Mouse (Mus musculus): ENCODE results near the gene Ankrd34a. TPM values are rescaled to one million over a fixed set of nuclear protein-coding genes. Genes with fewer than 3 reads are reported as not detected.

Gene Ankrd34a
- total RNA-seq, 2 experiments from 2014 or later = 0.59 to 1.4 TPM

- peak; percentile 35 to 50 for DNase-seq
Measured at GRCm38 (mm10) chr3:96578561-96579238, 17.7 kb upstream of the Ankrd34a start.

- DNase-seq = peak in 1 of 2 experiments; percentile 47
Measured at GRCm38 (mm10) chr3:96579239-96579750, 17.1 kb upstream of the Ankrd34a start.

GRCm38 (mm10) chr3:96579885-96580454, 16.5 kb upstream of the Ankrd34a start:
- peak; percentile 93 to 94 for DNase-seq

GRCm38 (mm10) chr3:96581141-96581540, 15.3 kb upstream of the Ankrd34a start:
- DNase-seq = no peak

- no peak for DNase-seq
Measured at GRCm38 (mm10) chr3:96581771-96582515, 14.5 kb upstream of the Ankrd34a start.

- peak in 1 of 2 experiments; percentile 5 for DNase-seq
Measured at GRCm38 (mm10) chr3:96583386-96583785, 13.1 kb upstream of the Ankrd34a start.

GRCm38 (mm10) chr3:96590657-96591056, 5.8 kb upstream of the Ankrd34a start:
- no peak for DNase-seq

- DNase-seq = peak; percentile 52 to 72
Measured at GRCm38 (mm10) chr3:96593374-96593773, 3.1 kb upstream of the Ankrd34a start.

GRCm38 (mm10) chr3:96593790-96594560, 2.5 kb upstream of the Ankrd34a start, which contains the start of gene Polr3gl:
TSS of gene Polr3gl (minus strand) at chr3:96594181.
- peak; percentile 97 to 98 for DNase-seq

- no peak for DNase-seq
Measured at GRCm38 (mm10) chr3:96594851-96595250, 1.6 kb upstream of the Ankrd34a start.

GRCm38 (mm10) chr3:96595661-96596060, 775 bp upstream of the Ankrd34a start:
- DNase-seq = no peak

- DNase-seq = no peak
Measured at GRCm38 (mm10) chr3:96596855-96597254, 419 bp downstream of the Ankrd34a start.

GRCm38 (mm10) chr3:96597435-96597891, 1.0 kb downstream of the Ankrd34a start:
- DNase-seq = peak in 1 of 2 experiments; percentile 55

- peak; percentile 88 to 89 for DNase-seq
Measured at GRCm38 (mm10) chr3:96598156-96599068, 2.0 kb downstream of the Ankrd34a start.

GRCm38 (mm10) chr3:96599069-96599393, 2.6 kb downstream of the Ankrd34a start:
- no peak for DNase-seq

- no peak for DNase-seq
Measured at GRCm38 (mm10) chr3:96599411-96599810, 3.0 kb downstream of the Ankrd34a start.

- DNase-seq = peak; percentile 97 to 98
Measured at GRCm38 (mm10) chr3:96600639-96601250, 4.3 kb downstream of the Ankrd34a start, which contains the start of gene Lix1l. TSS of gene Lix1l (plus strand) at chr3:96601149.

GRCm38 (mm10) chr3:96601251-96601787, 4.9 kb downstream of the Ankrd34a start:
- DNase-seq = peak; percentile 88 to 91

- DNase-seq = peak; percentile 59 to 70
Measured at GRCm38 (mm10) chr3:96601941-96602703, 5.7 kb downstream of the Ankrd34a start.
